Mouse (Mus musculus) urinary bladder, adult 2 months (tissue): ENCODE results near the gene Pomt2. TPM values are rescaled to one million over a fixed set of nuclear protein-coding genes. Genes with fewer than 3 reads are reported as not detected.
"Not testable (repeated sequence)": the region's sequence is repeated elsewhere in the genome, so short reads cannot be mapped to it uniquely, and the experiment has no call there.

Source experiments
- DNase-seq: peaks from one replicate; pipeline ENCODE4 v3.0.0; 2022; ENCODE audit warnings: low spot score
- polyA plus RNA-seq: library from polyadenylated mRNA; depleted of rRNA; stranded (reverse); fragments of >200 nt; gene quantifications from 2 replicates; pipeline ENCODE4 v1.2.3, GENCODE M21; 2012; rRNA removed

The Pomt2 gene
- 13.6 and 13.9 TPM in 2 replicates for polyA plus RNA-seq

GRCm38 (mm10) chr12:87147395-87148089 is at the start of gene Pomt2:
Gene Pomt2, minus strand, starts transcription at chr12:87147968.
- DNase-seq: peak; percentile 83

GRCm38 (mm10) chr12:87196310-87196709 is 48.5 kb upstream of the Pomt2 start:
- no peak for DNase-seq

- DNase-seq: no peak
Measured at GRCm38 (mm10) chr12:87195069-87195468, 47.3 kb upstream of the Pomt2 start.

- DNase-seq: no peak
Measured at GRCm38 (mm10) chr12:87193008-87193407, 45.2 kb upstream of the Pomt2 start.

GRCm38 (mm10) chr12:87177631-87178030 is 29.9 kb upstream of the Pomt2 start:
- DNase-seq: no peak

GRCm38 (mm10) chr12:87175194-87175946 is 27.6 kb upstream of the Pomt2 start:
- no peak for DNase-seq

- no peak for DNase-seq
Measured at GRCm38 (mm10) chr12:87160815-87161214, 13.0 kb upstream of the Pomt2 start.

GRCm38 (mm10) chr12:87160310-87160709 is 12.5 kb upstream of the Pomt2 start:
- no peak for DNase-seq

GRCm38 (mm10) chr12:87158099-87158498 is 10.3 kb upstream of the Pomt2 start:
- no peak for DNase-seq

- DNase-seq: no peak
Measured at GRCm38 (mm10) chr12:87157361-87157760, 9.6 kb upstream of the Pomt2 start.

- DNase-seq: not testable (repeated sequence)
Measured at GRCm38 (mm10) chr12:87154448-87154847, 6.7 kb upstream of the Pomt2 start.

- DNase-seq: no peak
Measured at GRCm38 (mm10) chr12:87149471-87149870, 1.7 kb upstream of the Pomt2 start.

- no peak for DNase-seq
Measured at GRCm38 (mm10) chr12:87148136-87148535, 368 bp upstream of the Pomt2 start.

- DNase-seq: peak; percentile 66
Measured at GRCm38 (mm10) chr12:87146966-87147365, 802 bp downstream of the Pomt2 start, which contains the start of gene Gstz1. Gene Gstz1, plus strand, starts transcription at chr12:87147165.

GRCm38 (mm10) chr12:87142156-87142555 is 5.6 kb downstream of the Pomt2 start:
- DNase-seq: no peak

- no peak for DNase-seq
Measured at GRCm38 (mm10) chr12:87138768-87139167, 9.0 kb downstream of the Pomt2 start.

- no peak for DNase-seq
Measured at GRCm38 (mm10) chr12:87138342-87138701, 9.4 kb downstream of the Pomt2 start.

- DNase-seq: no peak
Measured at GRCm38 (mm10) chr12:87137439-87138341, 10.1 kb downstream of the Pomt2 start.

- no peak for DNase-seq
Measured at GRCm38 (mm10) chr12:87132784-87133183, 15.0 kb downstream of the Pomt2 start.

GRCm38 (mm10) chr12:87132210-87132609 is 15.6 kb downstream of the Pomt2 start:
- DNase-seq: no peak

GRCm38 (mm10) chr12:87131619-87132018 is 16.1 kb downstream of the Pomt2 start:
- DNase-seq: no peak

GRCm38 (mm10) chr12:87131181-87131580 is 16.6 kb downstream of the Pomt2 start:
- DNase-seq: no peak
